Mouse (Mus musculus) MEL (cell line): ENCODE results near the gene Gga1. TPM values are rescaled to one million over a fixed set of nuclear protein-coding genes. Genes with fewer than 3 reads are reported as not detected.
A peak's percentile ranks its signal among the peaks of the same experiment; 100 is the strongest.

Experiments
- DNase-seq: peaks from one replicate; pipeline ENCODE4 v3.0.0; 2011; ENCODE audit warnings: low read depth, low spot score
- H3K27ac ChIP-seq: 2 replicates; pipeline ENCODE4 v1.5.1; 2012; ENCODE audit warnings: low read depth, mild to moderate bottlenecking, control low read depth, low read length, moderate library complexity; ENCODE audit not compliant: control insufficient read depth
- H3K27me3 ChIP-seq, 2 experiments: fragments of 150-350 bp in 1 of 2; sonication (generic) in 1 of 2; 2 replicates each; pipeline ENCODE4 v1.6.1; 2012; ENCODE audit warnings: low read length in 2 of 2, mild to moderate bottlenecking in 2 of 2, improper control_type of control experiment in 1 of 2, moderate library complexity in 1 of 2; ENCODE audit not compliant: insufficient read depth in 2 of 2, control insufficient read depth in 1 of 2
- H3K36me3 ChIP-seq, 2 experiments: 2 replicates each; pipeline ENCODE4 v1.6.1; 2012 to 2014; ENCODE audit warnings: low read length in 2 of 2, improper control_type of control experiment in 1 of 2, inconsistent platforms in 1 of 2, mild to moderate bottlenecking in 1 of 2; ENCODE audit not compliant: insufficient read depth in 2 of 2, control insufficient read depth in 1 of 2
- H3K4me1 ChIP-seq, 2 experiments: fragments of 150-350 bp in 1 of 2; sonication (generic) in 1 of 2; 2 replicates each; pipeline ENCODE4 v1.6.1; 2012; ENCODE audit warnings: low read length in 2 of 2, improper control_type of control experiment in 1 of 2, mild to moderate bottlenecking in 1 of 2; ENCODE audit not compliant: insufficient read depth in 2 of 2, control insufficient read depth in 1 of 2
- H3K4me3 ChIP-seq, 2 experiments: fragments of 150-350 bp in 1 of 2; sonication (generic) in 1 of 2; 2 replicates each; pipeline ENCODE4 v1.5.1; 2012; ENCODE audit warnings: low read depth in 2 of 2, low read length in 2 of 2, mild to moderate bottlenecking in 2 of 2, moderate library complexity in 2 of 2, control low read depth in 1 of 2, improper control_type of control experiment in 1 of 2; ENCODE audit not compliant: control insufficient read depth in 1 of 2, insufficient read depth in 1 of 2
- H3K79me2 ChIP-seq: 2 replicates; pipeline ENCODE4 v1.6.1; 2012; ENCODE audit warnings: mild to moderate bottlenecking, low read length, moderate library complexity; ENCODE audit not compliant: control insufficient read depth, poor library complexity, insufficient read depth
- H3K9ac ChIP-seq: 2 replicates; pipeline ENCODE4 v1.6.1; 2012; ENCODE audit warnings: low read depth, mild to moderate bottlenecking, control low read depth, low read length, moderate library complexity; ENCODE audit not compliant: control insufficient read depth, poor library complexity, severe bottlenecking
- H3K9me3 ChIP-seq: fragments of 150-350 bp; sonication (generic); replicated peaks from 2 replicates; pipeline ENCODE4 v1.6.1; 2012; ENCODE audit warnings: mild to moderate bottlenecking, low read length, improper control_type of control experiment, moderate library complexity; ENCODE audit not compliant: insufficient read depth
- CHD1 ChIP-seq: IDR thresholded peaks from 2 replicates; pipeline ENCODE4 v1.6.1; 2012; ENCODE audit warnings: low read depth, mild to moderate bottlenecking, inconsistent platforms, low read length, improper control_type of control experiment
- CHD2 ChIP-seq: IDR thresholded peaks from 2 replicates; pipeline ENCODE4 v1.6.1; 2011; ENCODE audit warnings: low read length, improper control_type of control experiment
- E2F4 ChIP-seq: IDR thresholded peaks from 2 replicates; pipeline ENCODE4 v1.6.1; 2011; ENCODE audit warnings: low read depth, low read length, improper control_type of control experiment, borderline replicate concordance
- ELF1 ChIP-seq: IDR thresholded peaks from 2 replicates; pipeline ENCODE4 v1.6.1; 2014; ENCODE audit warnings: low read depth, mild to moderate bottlenecking, inconsistent platforms, low read length, improper control_type of control experiment, moderate library complexity
- EP300 ChIP-seq, 2 experiments: IDR thresholded peaks; 2 replicates each; pipeline ENCODE4 v1.6.1; 2011; ENCODE audit warnings: improper control_type of control experiment in 2 of 2, low read length in 2 of 2, low read depth in 1 of 2, mild to moderate bottlenecking in 1 of 2
- GABPA ChIP-seq: IDR thresholded peaks from 2 replicates; pipeline ENCODE4 v1.6.1; 2012; ENCODE audit warnings: low read depth, mild to moderate bottlenecking, inconsistent platforms, low read length, improper control_type of control experiment, moderate library complexity
- GATA1 ChIP-seq: IDR thresholded peaks from 2 replicates; pipeline ENCODE4 v1.6.1; 2011; ENCODE audit warnings: low read depth, low read length, improper control_type of control experiment
- HCFC1 ChIP-seq: IDR thresholded peaks from 2 replicates; pipeline ENCODE4 v1.6.1; 2012; ENCODE audit warnings: low read depth, mild to moderate bottlenecking, inconsistent platforms, low read length, improper control_type of control experiment, moderate library complexity
- JUND ChIP-seq: IDR thresholded peaks from 2 replicates; pipeline ENCODE4 v1.6.1; 2011; ENCODE audit warnings: low read depth, mild to moderate bottlenecking, improper control_type of control experiment, low read length
- KAT2A ChIP-seq: conservative IDR thresholded peaks from 2 replicates; pipeline ENCODE4 v1.6.1; 2012; ENCODE audit warnings: low read depth, low read length, improper control_type of control experiment, inconsistent platforms
- MAFK ChIP-seq: IDR thresholded peaks from 2 replicates; pipeline ENCODE4 v1.6.1; 2011; ENCODE audit warnings: low read depth, mild to moderate bottlenecking, low read length, improper control_type of control experiment, borderline replicate concordance
- MAX ChIP-seq: IDR thresholded peaks from 2 replicates; pipeline ENCODE4 v1.6.1; 2011; ENCODE audit warnings: low read length, improper control_type of control experiment
- MAZ ChIP-seq: IDR thresholded peaks from 2 replicates; pipeline ENCODE4 v1.6.1; 2012; ENCODE audit warnings: low read depth, mild to moderate bottlenecking, inconsistent platforms, low read length, improper control_type of control experiment
- MXI1 ChIP-seq: IDR thresholded peaks from 2 replicates; pipeline ENCODE4 v1.6.1; 2011; ENCODE audit warnings: mild to moderate bottlenecking, low read depth, low read length, improper control_type of control experiment
- POLR2A ChIP-seq, 2 experiments: IDR thresholded peaks; 2 replicates each; pipeline ENCODE4 v1.6.1; 2011 to 2012; ENCODE audit warnings: low read length in 2 of 2, mild to moderate bottlenecking in 2 of 2, control low read depth in 1 of 2, improper control_type of control experiment in 1 of 2, low read depth in 1 of 2, moderate library complexity in 1 of 2; ENCODE audit not compliant: control insufficient read depth in 1 of 2, insufficient read depth in 1 of 2, poor library complexity in 1 of 2
- POLR2AphosphoS2 ChIP-seq: IDR thresholded peaks from 2 replicates; pipeline ENCODE4 v1.6.1; 2011; ENCODE audit warnings: low read length, improper control_type of control experiment
- POLR2AphosphoS5 ChIP-seq: IDR thresholded peaks from 2 replicates; pipeline ENCODE4 v1.6.1; 2012; ENCODE audit warnings: low read depth, borderline replicate concordance, mild to moderate bottlenecking, inconsistent platforms, low read length, moderate library complexity, mixed read lengths
- RAD21 ChIP-seq: IDR thresholded peaks from 2 replicates; pipeline ENCODE4 v1.6.1; 2011; ENCODE audit warnings: mild to moderate bottlenecking, low read depth, low read length, improper control_type of control experiment
- SIN3A ChIP-seq: IDR thresholded peaks from 2 replicates; pipeline ENCODE4 v1.6.1; 2012; ENCODE audit warnings: low read length, improper control_type of control experiment, inconsistent platforms
- TAL1 ChIP-seq: IDR thresholded peaks from 2 replicates; pipeline ENCODE4 v1.6.1; 2012; ENCODE audit warnings: mild to moderate bottlenecking, inconsistent platforms, low read length, moderate library complexity, mixed read lengths
- UBTF ChIP-seq: IDR thresholded peaks from 2 replicates; pipeline ENCODE4 v1.6.1; 2012; ENCODE audit warnings: low read depth, mild to moderate bottlenecking, inconsistent platforms, low read length, improper control_type of control experiment, moderate library complexity, borderline replicate concordance; ENCODE audit not compliant: insufficient read depth
- USF1 ChIP-seq: IDR thresholded peaks from 2 replicates; pipeline ENCODE4 v1.6.1; 2014; ENCODE audit warnings: low read depth, mild to moderate bottlenecking, inconsistent platforms, low read length, improper control_type of control experiment, moderate library complexity
- USF2 ChIP-seq, 2 experiments: IDR thresholded peaks; 2 replicates each; pipeline ENCODE4 v1.6.1; 2011 to 2012; ENCODE audit warnings: improper control_type of control experiment in 2 of 2, low read length in 2 of 2, borderline replicate concordance in 1 of 2, inconsistent platforms in 1 of 2, low read depth in 1 of 2, mild to moderate bottlenecking in 1 of 2; ENCODE audit not compliant: insufficient read depth in 1 of 2
- ZNF384 ChIP-seq: IDR thresholded peaks from 2 replicates; pipeline ENCODE4 v1.6.1; 2012; ENCODE audit warnings: low read depth, mild to moderate bottlenecking, inconsistent platforms, low read length, improper control_type of control experiment
- polyA plus RNA-seq, 2 experiments: library from polyadenylated mRNA; stranded (reverse) in 1 of 2; unstranded in 1 of 2; fragments of >175 nt in 1 of 2; fragments of >200 nt in 1 of 2; gene quantifications; 2 replicates each; pipeline versions ENCODE4 v1.2.1 to v1.2.4; 2012; ENCODE audit warnings: low replicate concordance in 2 of 2, low read depth in 1 of 2; ENCODE audit not compliant: insufficient read length in 2 of 2, insufficient read depth in 1 of 2, missing spikeins in 1 of 2
- total RNA-seq: library from RNA; depleted of rRNA; stranded (reverse); fragments of 300-350 nt; gene quantifications from 2 replicates; pipeline ENCODE4 v1.2.3, GENCODE M21; 2012

Gene Gga1
- total and polyA plus RNA-seq, 3 experiments: 18.2 to 48.1 TPM; not detected in 1

GRCm38 (mm10) chr15:78835200-78836085 lies 41.5 kb upstream of the Gga1 start:
- Histone ChIP-seq H3K27me3 (no peaks in the 10 kb centered on the region; a peak in 1 of 4 replicates), H3K9ac (no peak overlapping the region), H3K36me3 (peaks cover 0 to 3% of the 10 kb centered on the region in 2 experiments; a peak in 2 of 4 replicates), H3K4me1 (peaks cover 0 to 15% of the 10 kb centered on the region in 2 experiments; a peak in 3 of 4 replicates), H3K9me3 (no peaks in the 10 kb centered on the region), H3K79me2 (no peaks in the 10 kb centered on the region), H3K27ac (no peak overlapping the region), H3K4me3 (no peak overlapping the region)
- peak; percentile 78 for DNase-seq
- no peak for TF ChIP-seq ZNF384
- no peak for TF ChIP-seq CHD2
- TF ChIP-seq USF1: no peak
- no peak for TF ChIP-seq UBTF
- TF ChIP-seq KAT2A: no peak
- TF ChIP-seq HCFC1: no peak
- peak; percentile 36; the same call in 1 of the 2 replicates for TF ChIP-seq SIN3A
- TF ChIP-seq CHD1: no peak
- no peak for TF ChIP-seq USF2 (IDR thresholded peaks at IDR 0.05; ENCODE audit: borderline replicate concordance in 1 of 2, insufficient read depth in 1 of 2, low read depth in 1 of 2, low read length in 2 of 2)
- TF ChIP-seq GATA1: peak; percentile 29; the same call in 1 of the 2 replicates
- no peak for TF ChIP-seq E2F4
- no peak for TF ChIP-seq POLR2AphosphoS5
- TF ChIP-seq POLR2AphosphoS2: no peak
- TF ChIP-seq GABPA: no peak
- no peak for TF ChIP-seq MAX
- TF ChIP-seq ELF1: no peak
- TF ChIP-seq TAL1: 0 out of 2 replicates have a peak, but pooled peaks have one; percentile 15
- TF ChIP-seq RAD21: no peak
- TF ChIP-seq MXI1: peak; percentile 46; the same call in 1 of the 2 replicates
- no peak for TF ChIP-seq POLR2A (IDR thresholded peaks at IDR 0.05; ENCODE audit: control insufficient read depth in 1 of 2, insufficient read depth in 1 of 2, low read depth in 1 of 2, low read length in 2 of 2, poor library complexity in 1 of 2)
- no peak for TF ChIP-seq MAFK
- TF ChIP-seq JUND: no peak
- TF ChIP-seq EP300 (IDR thresholded peaks at IDR 0.05; ENCODE audit: low read depth in 1 of 2, low read length in 2 of 2): no peak
- TF ChIP-seq MAZ: peak; percentile 6; the same call in 1 of the 2 replicates
